In genomic region chr15:99003600-99003999, GRCm38 (mm10) we compare ENCODE assay signal across 27 mouse cellular contexts. TPM values are rescaled to one million over a fixed set of nuclear protein-coding genes. Genes with fewer than 3 reads are reported as not detected.
DNase-seq lines count a peak whose midpoint lies in the region; ATAC-seq and TF ChIP-seq lines count a peak whose summit lies in the region.
"Had no signal": no experiment of that assay in that cellular context is flagged by ENCODE, and none has a peak within 500 bp of the region (broad histone marks: within the 10 kb centered on the region; RNA-seq: fewer than 3 reads in every experiment).

No protein-coding gene starts in this region.

- H3K36me3 ChIP-seq in CH12.LX (replicated peaks in 1 of 2; ENCODE audit: control insufficient read depth in 1 of 2, insufficient read depth in 1 of 2, low read length in 1 of 2) (no peaks in the 10 kb centered on the region), MEL (ENCODE audit: control insufficient read depth in 1 of 2, insufficient read depth in 2 of 2, low read length in 2 of 2) (peaks cover 0 to 6% of the 10 kb centered on the region in 2 experiments; a peak in 2 of 4 replicates)
- no peaks in the 10 kb centered on the region for H3K36me3 ChIP-seq in splenic B cell, adult 2 months (ENCODE audit: control insufficient read depth, insufficient read depth, low read length, poor library complexity, severe bottlenecking)
- H3K36me3 ChIP-seq: heart, embryonic 13.5 days; midbrain, embryonic 12.5 days; neural tube, embryonic 13.5 days had no signal

- H3K27me3 ChIP-seq in CH12.LX (replicated peaks), result no peaks in the 10 kb centered on the region
- H3K27me3 ChIP-seq in MEL (ENCODE audit: control insufficient read depth in 1 of 2, insufficient read depth in 2 of 2, low read length in 2 of 2), result peaks cover 0 to 2% of the 10 kb centered on the region in 2 experiments; a peak in 2 of 4 replicates
- H3K27me3 ChIP-seq in splenic B cell, adult 2 months (ENCODE audit: control insufficient read depth, insufficient read depth, low read length, poor library complexity, severe bottlenecking), result no peaks in the 10 kb centered on the region
- H3K27me3 ChIP-seq: heart, embryonic 13.5 days; neural tube, embryonic 13.5 days had no signal

- H3K9me3 ChIP-seq in CH12.LX (replicated peaks; ENCODE audit: low read length) (peaks cover 3% of the 10 kb centered on the region), MEL (replicated peaks; ENCODE audit: insufficient read depth, low read length) (no peaks in the 10 kb centered on the region)
- H3K9me3 ChIP-seq: heart, embryonic 13.5 days; midbrain, embryonic 12.5 days; neural tube, embryonic 13.5 days had no signal

- peaks cover 0 to 14% of the 10 kb centered on the region in 2 experiments; a peak in 2 of 4 replicates for H3K4me1 ChIP-seq in CH12.LX (ENCODE audit: control insufficient read depth in 1 of 2, insufficient read depth in 2 of 2)
- peaks cover 1 to 8% of the 10 kb centered on the region in 2 experiments for H3K4me1 ChIP-seq in MEL (ENCODE audit: control insufficient read depth in 1 of 2, insufficient read depth in 2 of 2, low read length in 2 of 2)

- no peak for TF ChIP-seq POLR2A in CH12.LX (IDR thresholded peaks at IDR 0.05; ENCODE audit: low read depth, low read length)
- no peak for TF ChIP-seq POLR2A in MEL (IDR thresholded peaks at IDR 0.05; ENCODE audit: control insufficient read depth in 1 of 2, insufficient read depth in 1 of 2, low read depth in 1 of 2, low read length in 2 of 2, poor library complexity in 1 of 2)

- H3K4me2 ChIP-seq in CH12.LX (ENCODE audit: insufficient read depth, low read depth, poor library complexity, severe bottlenecking), result no peak overlapping the region
- H3K4me2 ChIP-seq: heart, embryonic 13.5 days; hindbrain, embryonic 14.5 days; liver, embryonic 11.5 days; lung, embryonic 14.5 days; midbrain, embryonic 12.5 days; neural tube, embryonic 13.5 days had no signal

- dilution Hi-C loops in CH12.LX (cut with MboI; ENCODE audit: extremely low pct_ligation_motif_present, extremely low pct_unique_long_range_greater_than_20kb, low sequenced_read_pairs), result no loop called here

- no peak for DNase-seq in layer of hippocampus, adult 2 months (ENCODE audit: low spot score in 2 of 2)
- DNase-seq in layer of hippocampus, adult 11-12 months (ENCODE audit: low spot score), result no peak
- no peak for DNase-seq in CH12.LX (ENCODE audit: extremely low read depth)
- peak; percentile 56 for DNase-seq in MEL (ENCODE audit: low read depth, low spot score)
- DNase-seq in splenic B cell, adult 2 months (ENCODE audit: low read depth, low spot score), result peak; percentile 22
- DNase-seq in adrenal gland, postnatal 14 days, result no peak
- DNase-seq: cerebellum, adult 8-10 months; kidney, adult 11 months; kidney, postnatal 10 days; lung, embryonic 14.5 days; right cerebral cortex, postnatal 25 days had no signal

- no peak overlapping the region for H3K27ac ChIP-seq in layer of hippocampus, adult 2 months
- no peak overlapping the region for H3K27ac ChIP-seq in CH12.LX (ENCODE audit: insufficient read depth, low read depth)
- H3K27ac ChIP-seq in MEL (ENCODE audit: control insufficient read depth, low read depth, low read length), result no peak overlapping the region
- H3K27ac ChIP-seq: heart, embryonic 13.5 days; hindbrain, embryonic 14.5 days; macrophage; midbrain, embryonic 12.5 days; neural tube, embryonic 13.5 days had no signal

- H3K4me3 ChIP-seq in layer of hippocampus, adult 2 months, result no peak overlapping the region
- H3K4me3 ChIP-seq in CH12.LX (replicated peaks in 1 of 3; ENCODE audit: low read depth in 2 of 3, low read length in 2 of 3, poor library complexity in 1 of 3), result no peak overlapping the region
- no peak overlapping the region for H3K4me3 ChIP-seq in MEL (ENCODE audit: control insufficient read depth in 1 of 2, insufficient read depth in 1 of 2, low read depth in 2 of 2, low read length in 2 of 2)
- H3K4me3 ChIP-seq: heart, embryonic 13.5 days; midbrain, embryonic 12.5 days; neural tube, embryonic 13.5 days had no signal

- H3K79me2 ChIP-seq in CH12.LX (replicated peaks; ENCODE audit: control insufficient read depth, extremely low read depth, insufficient read depth, poor library complexity, severe bottlenecking), result no peaks in the 10 kb centered on the region
- H3K79me2 ChIP-seq in MEL (ENCODE audit: control insufficient read depth, insufficient read depth, low read length, poor library complexity), result no peaks in the 10 kb centered on the region

- no peak for ATAC-seq in inflammation-experienced regulatory T-cells, adult 6 months

- peak; percentile 9 for TF ChIP-seq RAD21 in CH12.LX (IDR thresholded peaks at IDR 0.05; ENCODE audit: low read depth, low read length)
- TF ChIP-seq RAD21 in MEL (IDR thresholded peaks at IDR 0.05; ENCODE audit: low read depth, low read length), result peak; percentile 14

- in situ Hi-C loops in CH12.LX (cut with MboI; ENCODE audit: low pct_ligation_motif_present, low pct_unique_long_range_greater_than_20kb, low sequenced_read_pairs), result no loop called here

- TF ChIP-seq CTCF in layer of hippocampus, adult 2 months (conservative IDR thresholded peaks at IDR 0.05), result peak; percentile 53
- TF ChIP-seq CTCF in CH12.LX (conservative IDR thresholded peaks at IDR 0.05 in 1 of 2, IDR thresholded peaks at IDR 0.05 in 1 of 2; ENCODE audit: low read depth in 2 of 2, low read length in 2 of 2) (peak in 1 of 2 experiments; percentile 44; a peak in 2 of 4 replicates), MEL (IDR thresholded peaks at IDR 0.05 in 2 of 3, conservative IDR thresholded peaks at IDR 0.05 in 1 of 3; ENCODE audit: control insufficient read depth in 1 of 3, insufficient read depth in 1 of 3, low read depth in 2 of 3, low read length in 3 of 3, poor library complexity in 1 of 3, severe bottlenecking in 1 of 3) (peak; percentile 24 to 50 (median 27); a peak in 4 of 6 replicates)

- no peak for TF ChIP-seq EP300 in CH12.LX (IDR thresholded peaks at IDR 0.05; ENCODE audit: low read length)
- TF ChIP-seq EP300 in MEL (IDR thresholded peaks at IDR 0.05; ENCODE audit: low read depth in 1 of 2, low read length in 2 of 2), result no peak

- no peak overlapping the region for H3K9ac ChIP-seq in CH12.LX (ENCODE audit: insufficient read depth, low read depth)
- H3K9ac ChIP-seq in MEL (ENCODE audit: control insufficient read depth, low read depth, low read length, poor library complexity, severe bottlenecking), result no peak overlapping the region
- H3K9ac ChIP-seq: heart, embryonic 13.5 days; hindbrain, embryonic 14.5 days; lung, embryonic 14.5 days; midbrain, embryonic 12.5 days; neural tube, embryonic 13.5 days had no signal

TF ChIP-seq in CH12.LX, 34 proteins besides CTCF, POLR2A, EP300 and RAD21 (continues in another document):
- TF ChIP-seq BHLHE40 (IDR thresholded peaks at IDR 0.05; ENCODE audit: low read depth, low read length) (no peak), ETS1 (conservative IDR thresholded peaks at IDR 0.05; ENCODE audit: low read depth, low read length) (no peak), ZNF384 (IDR thresholded peaks at IDR 0.05; ENCODE audit: low read depth, low read length) (peak; percentile 44), NRF1 (IDR thresholded peaks at IDR 0.05; ENCODE audit: low read depth, low read length) (no peak)

TF ChIP-seq in MEL, 35 proteins besides CTCF, POLR2A, EP300 and RAD21 (continues in another document):
- no peak for TF ChIP-seq MYB (IDR thresholded peaks at IDR 0.05; ENCODE audit: low read depth, low read length)
- TF ChIP-seq SMC3 (IDR thresholded peaks at IDR 0.05; ENCODE audit: low read depth, low read length), result peak; percentile 19; the same call in 1 of the 2 replicates
- no peak for TF ChIP-seq MAX (IDR thresholded peaks at IDR 0.05; ENCODE audit: low read length)
- TF ChIP-seq ZNF384 (IDR thresholded peaks at IDR 0.05; ENCODE audit: low read depth, low read length), result peak; percentile 87

RNA-seq across cellular contexts. Expression of gene Tuba1c, which starts 26.1 kb away (rescaled TPM):
- 10 to 100 TPM; 49.6 to 51.1 TPM for total RNA-seq in layer of hippocampus, adult 2 months (2021)
- total RNA-seq in CH12.LX (2012; rRNA removed), result 178 and 229 TPM in 2 replicates
- 359 and 390 TPM in 2 replicates for total RNA-seq in CH12.LX (2014; rRNA removed)
- 183 and 220 TPM in 2 replicates for polyA plus RNA-seq in CH12.LX (2012; ENCODE audit: insufficient read length, low read depth)
- total RNA-seq in MEL (2012; rRNA removed), result 163 and 201 TPM in 2 replicates
- polyA plus RNA-seq in MEL (2012; ENCODE audit: insufficient read depth in 1 of 2, insufficient read length in 2 of 2, low read depth in 1 of 2, low replicate concordance in 2 of 2, missing spikeins in 1 of 2), result 100 to 1,000 TPM in 1 of 2 experiments, not detected in 1; 129 TPM
- polyA plus RNA-seq in inflammation-experienced regulatory T-cells, adult 6 months (2017; shearing (Covaris generic)), result 100 to 1,000 TPM in 1 of 3 experiments, 10 to 100 TPM in 2; 70.4 to 203 (median 83.7) TPM
- 200 and 223 TPM in 2 replicates for total RNA-seq in adrenal gland, postnatal 14 days (2021)

RNA-seq across cellular contexts. Expression of gene Tuba1a, which starts 50.1 kb away (rescaled TPM):
- 100 to 1,000 TPM; 768 to 781 TPM for total RNA-seq in layer of hippocampus, adult 2 months (2021)
- total RNA-seq in CH12.LX (2012; rRNA removed) (153 and 181 TPM in 2 replicates), CH12.LX (2014; rRNA removed) (438 and 533 TPM in 2 replicates), MEL (2012; rRNA removed) (112 and 133 TPM in 2 replicates)
- polyA plus RNA-seq in CH12.LX (2012; ENCODE audit: insufficient read length, low read depth) (254 and 283 TPM in 2 replicates), MEL (2012; ENCODE audit: insufficient read depth in 1 of 2, insufficient read length in 2 of 2, low read depth in 1 of 2, low replicate concordance in 2 of 2, missing spikeins in 1 of 2) (10 to 100 TPM in 1 of 2 experiments, not detected in 1; 83.6 TPM)
- 100 to 1,000 TPM; 206 to 351 (median 217) TPM for polyA plus RNA-seq in inflammation-experienced regulatory T-cells, adult 6 months (2017; shearing (Covaris generic))
- total RNA-seq in adrenal gland, postnatal 14 days (2021), result 124 and 185 TPM in 2 replicates

RNA-seq across cellular contexts. Expression of gene Gm49450, which starts 50.2 kb away (rescaled TPM):
- total RNA-seq in layer of hippocampus, adult 2 months (2021), result not detected
- total RNA-seq in CH12.LX (2012; rRNA removed), result 0.38 TPM in 1 of 2 replicates, not detected in the other
- 0.81 and 4.7 TPM in 2 replicates for total RNA-seq in CH12.LX (2014; rRNA removed)
- 125 TPM in 1 of 2 replicates, not detected in the other for polyA plus RNA-seq in CH12.LX (2012; ENCODE audit: insufficient read length, low read depth)
- not detected in 2 replicates for total RNA-seq in MEL (2012; rRNA removed)
- polyA plus RNA-seq in MEL (2012; ENCODE audit: insufficient read depth in 1 of 2, insufficient read length in 2 of 2, low read depth in 1 of 2, low replicate concordance in 2 of 2, missing spikeins in 1 of 2), result not detected
- polyA plus RNA-seq in inflammation-experienced regulatory T-cells, adult 6 months (2017; shearing (Covaris generic)), result not detected
- not detected in 2 replicates for total RNA-seq in adrenal gland, postnatal 14 days (2021)
- total RNA-seq: adrenal gland, postnatal 4 days; gastrocnemius, adult 18-20 months; granulocyte monocyte progenitor cell, adult 5-6 weeks; heart, postnatal 25 days; left cerebral cortex, adult 8-10 months had no signal
- polyA plus RNA-seq: forebrain, embryonic 11.5 days; heart, embryonic 13.5 days; hindbrain, embryonic 14.5 days; limb, embryonic 11.5 days; liver, embryonic 11.5 days; lung, embryonic 14.5 days; midbrain, embryonic 12.5 days; neural tube, embryonic 13.5 days; stomach, embryonic 16.5 days; thymus, postnatal 0 days had no signal

RNA-seq across cellular contexts. Expression of gene Prph, which starts 51.4 kb away (rescaled TPM):
- under 1 TPM; 0.67 to 0.83 TPM for total RNA-seq in layer of hippocampus, adult 2 months (2021)
- not detected in 2 replicates for total RNA-seq in CH12.LX (2012; rRNA removed)
- total RNA-seq in CH12.LX (2014; rRNA removed), result 0.12 TPM in 1 of 2 replicates, not detected in the other
- not detected in 2 replicates for polyA plus RNA-seq in CH12.LX (2012; ENCODE audit: insufficient read length, low read depth)
- total RNA-seq in MEL (2012; rRNA removed), result not detected in 2 replicates
- polyA plus RNA-seq in MEL (2012; ENCODE audit: insufficient read depth in 1 of 2, insufficient read length in 2 of 2, low read depth in 1 of 2, low replicate concordance in 2 of 2, missing spikeins in 1 of 2), result not detected
- polyA plus RNA-seq in inflammation-experienced regulatory T-cells, adult 6 months (2017; shearing (Covaris generic)), result not detected
- total RNA-seq in adrenal gland, postnatal 14 days (2021), result 6.5 and 25.2 TPM in 2 replicates
- total RNA-seq: granulocyte monocyte progenitor cell, adult 5-6 weeks had no signal

Comparison
In these comparisons a context has a peak if more than half of its experiments do, and no peak if none do; other contexts are left out.
1. DNase-seq: peak in MEL (single experiment) and splenic B cell, adult 2 months (single experiment); none in layer of hippocampus, adult 2 months (0 of 2), layer of hippocampus, adult 11-12 months (single experiment), CH12.LX (single experiment) and adrenal gland, postnatal 14 days (single experiment).